Mouse (Mus musculus): Measurements from ENCODE around the gene Vmn2r13. TPM values are rescaled to one million over a fixed set of nuclear protein-coding genes. Genes with fewer than 3 reads are reported as not detected.
"Not testable (repeated sequence)": the region's sequence is repeated elsewhere in the genome, so short reads cannot be mapped to it uniquely, and the experiment has no call there.

Gene Vmn2r13
- not detected in 2 replicates for polyA plus RNA-seq (2012; ENCODE audit: insufficient read depth, insufficient read length, missing spikeins)

- not testable (repeated sequence) for H3K27ac ChIP-seq (ENCODE audit: insufficient read depth, low read depth, low read length); H3K4me1 ChIP-seq (ENCODE audit: control insufficient read depth, insufficient read depth, low read length); H3K4me3 ChIP-seq (ENCODE audit: insufficient read depth, low read length)
These were observed at the start of gene Vmn2r13 for GRCm38 (mm10) chr5:109192099-109192498. TSS of gene Vmn2r13 (minus strand) at chr5:109192199.

GRCm38 (mm10) chr5:109224608-109225007 lies 32.6 kb upstream of the Vmn2r13 start, which contains the start of gene Vmn2r14:
TSS of gene Vmn2r14 (minus strand) at chr5:109224708.
- no peak within 1 kb of the TSS for H3K27ac ChIP-seq (ENCODE audit: insufficient read depth, low read depth, low read length)
- H3K4me3 ChIP-seq (ENCODE audit: insufficient read depth, low read length): no peak within 1 kb of the TSS
- TF ChIP-seq CTCF (IDR thresholded peaks at IDR 0.05; ENCODE audit: low read depth, low read length) (no peak), POLR2A (IDR thresholded peaks at IDR 0.05; ENCODE audit: borderline replicate concordance, low read depth, low read length) (no peak)
- H3K4me1 ChIP-seq (ENCODE audit: control insufficient read depth, insufficient read depth, low read length): no peaks in the 10 kb centered on the region

GRCm38 (mm10) chr5:109166851-109167250 lies 25.1 kb downstream of the Vmn2r13 start:
- not testable (repeated sequence) for H3K4me3 ChIP-seq (ENCODE audit: insufficient read depth, low read length); H3K27ac ChIP-seq (ENCODE audit: insufficient read depth, low read depth, low read length); H3K4me1 ChIP-seq (ENCODE audit: control insufficient read depth, insufficient read depth, low read length)

- Histone ChIP-seq H3K4me3 (ENCODE audit: insufficient read depth, low read length) (no peak overlapping the region), H3K4me1 (ENCODE audit: control insufficient read depth, insufficient read depth, low read length) (no peaks in the 10 kb centered on the region), H3K27ac (ENCODE audit: insufficient read depth, low read depth, low read length) (no peak overlapping the region)
- TF ChIP-seq CTCF (IDR thresholded peaks at IDR 0.05; ENCODE audit: low read depth, low read length) (no peak), POLR2A (IDR thresholded peaks at IDR 0.05; ENCODE audit: borderline replicate concordance, low read depth, low read length) (no peak)
These were observed 31.9 kb downstream of the Vmn2r13 start for GRCm38 (mm10) chr5:109160121-109160520.

- H3K27ac ChIP-seq (ENCODE audit: insufficient read depth, low read depth, low read length); H3K4me3 ChIP-seq (ENCODE audit: insufficient read depth, low read length); H3K4me1 ChIP-seq (ENCODE audit: control insufficient read depth, insufficient read depth, low read length): not testable (repeated sequence)
These were observed 32.4 kb downstream of the Vmn2r13 start for GRCm38 (mm10) chr5:109159576-109159975.

GRCm38 (mm10) chr5:109158488-109159485 lies 33.2 kb downstream of the Vmn2r13 start:
- not testable (repeated sequence) for H3K4me1 ChIP-seq (ENCODE audit: control insufficient read depth, insufficient read depth, low read length); H3K4me3 ChIP-seq (ENCODE audit: insufficient read depth, low read length); H3K27ac ChIP-seq (ENCODE audit: insufficient read depth, low read depth, low read length)

GRCm38 (mm10) chr5:109139546-109139945 lies 52.5 kb downstream of the Vmn2r13 start:
- TF ChIP-seq POLR2A (IDR thresholded peaks at IDR 0.05; ENCODE audit: borderline replicate concordance, low read depth, low read length): no peak
- TF ChIP-seq CTCF (IDR thresholded peaks at IDR 0.05; ENCODE audit: low read depth, low read length): no peak
- Histone ChIP-seq H3K4me3 (ENCODE audit: insufficient read depth, low read length) (no peak overlapping the region), H3K4me1 (ENCODE audit: control insufficient read depth, insufficient read depth, low read length) (no peaks in the 10 kb centered on the region), H3K27ac (ENCODE audit: insufficient read depth, low read depth, low read length) (no peak overlapping the region)

- H3K4me3 ChIP-seq (ENCODE audit: insufficient read depth, low read length): no peak overlapping the region
- no peaks in the 10 kb centered on the region for H3K4me1 ChIP-seq (ENCODE audit: control insufficient read depth, insufficient read depth, low read length)
- no peak overlapping the region for H3K27ac ChIP-seq (ENCODE audit: insufficient read depth, low read depth, low read length)
- TF ChIP-seq CTCF (IDR thresholded peaks at IDR 0.05; ENCODE audit: low read depth, low read length) (no peak), POLR2A (IDR thresholded peaks at IDR 0.05; ENCODE audit: borderline replicate concordance, low read depth, low read length) (no peak)
These were observed 55.3 kb downstream of the Vmn2r13 start for GRCm38 (mm10) chr5:109136731-109137130.

Other genes starting within 250 kb of the Vmn2r13 start
- not detected in 2 replicates for gene Vmn2r10, start 185.7 kb downstream of the Vmn2r13 start, polyA plus RNA-seq (2012; ENCODE audit: insufficient read depth, insufficient read length, missing spikeins)
- 0.37 TPM in 1 of 2 replicates, not detected in the other for gene Vmn2r11, start 132.6 kb downstream of the Vmn2r13 start, polyA plus RNA-seq (2012; ENCODE audit: insufficient read depth, insufficient read length, missing spikeins)
- not detected in 2 replicates for gene Vmn2r12, start 94.2 kb downstream of the Vmn2r13 start, polyA plus RNA-seq (2012; ENCODE audit: insufficient read depth, insufficient read length, missing spikeins)
- not detected in 2 replicates for gene Vmn2r14, start 32.5 kb upstream of the Vmn2r13 start, polyA plus RNA-seq (2012; ENCODE audit: insufficient read depth, insufficient read length, missing spikeins)
- not detected in 2 replicates for gene Vmn2r15, start 105.4 kb upstream of the Vmn2r13 start, polyA plus RNA-seq (2012; ENCODE audit: insufficient read depth, insufficient read length, missing spikeins)
- not detected in 2 replicates for gene Vmn2r16, start 138.0 kb upstream of the Vmn2r13 start, polyA plus RNA-seq (2012; ENCODE audit: insufficient read depth, insufficient read length, missing spikeins)
- not detected in 2 replicates for gene Vmn2r17, start 227.5 kb upstream of the Vmn2r13 start, polyA plus RNA-seq (2012; ENCODE audit: insufficient read depth, insufficient read length, missing spikeins)

Measured in bone marrow macrophage, adult 2 months (primary cell).